Mouse (Mus musculus) kidney, adult 9 months (tissue): ENCODE measurements at regions not wholly inside any gene's neighbourhood (a gene's known extent, or its start where the extent isn't known, plus 50 kb on each side); places are given as distances from the start of the nearest gene placed in this dataset.

Experiments used
- DNase-seq: peaks from one replicate; pipeline ENCODE4 v3.0.0; 2022

DNA sequence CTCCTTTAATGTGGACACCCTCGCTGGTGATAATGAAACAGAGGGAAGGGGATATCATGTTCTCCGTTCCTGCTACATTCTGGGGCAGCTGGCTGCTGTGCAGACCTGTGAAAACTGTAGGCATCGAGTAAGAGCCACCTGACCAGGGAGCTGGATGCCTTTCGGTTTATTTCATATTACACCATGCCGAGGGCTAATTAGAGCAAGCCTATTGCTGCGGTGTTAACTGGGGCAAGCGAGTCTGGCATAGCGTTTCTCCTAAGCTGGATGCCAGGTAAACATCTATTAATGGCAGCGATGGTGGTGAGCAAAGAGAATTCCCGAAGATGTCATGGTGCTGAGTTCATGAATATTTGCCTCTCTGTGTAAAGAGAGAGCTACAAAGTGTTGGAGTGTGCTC lies 215.8 kb upstream of the Auts2 start:
- no peak for DNase-seq

GRCm38 (mm10) chr5:132737966-132738365 lies 194.8 kb upstream of the Auts2 start:
- no peak for DNase-seq

GRCm38 (mm10) chr5:132728689-132729189 lies 185.6 kb upstream of the Auts2 start:
- DNase-seq = no peak

GRCm38 (mm10) chr5:132724467-132724866 lies 181.3 kb upstream of the Auts2 start:
- no peak for DNase-seq

GRCm38 (mm10) chr5:132710301-132710700 lies 167.2 kb upstream of the Auts2 start:
- no peak for DNase-seq

DNA sequence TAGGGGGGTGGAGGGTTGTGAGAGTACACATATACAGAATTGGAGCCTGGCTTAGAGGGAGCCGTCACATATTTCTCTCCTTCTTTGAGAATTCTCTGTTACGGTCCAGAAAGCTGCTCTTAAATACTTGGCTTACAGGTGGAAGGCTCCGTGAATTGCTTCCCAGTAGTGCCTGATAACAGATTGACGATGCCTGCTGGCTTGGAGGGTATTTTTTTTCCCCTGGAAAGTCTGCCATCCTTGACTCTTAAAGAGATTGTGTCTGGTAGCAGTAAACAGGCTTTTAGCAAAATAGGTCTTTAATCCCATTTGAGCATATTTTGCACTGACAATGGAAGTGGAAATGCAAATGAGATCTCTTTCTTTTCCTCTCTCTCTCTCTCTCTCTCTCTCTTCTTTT lies 164.4 kb upstream of the Auts2 start:
- no peak for DNase-seq

GRCm38 (mm10) chr5:132703455-132704100 lies 160.4 kb upstream of the Auts2 start:
- no peak for DNase-seq

GRCm38 (mm10) chr5:132702573-132702972 lies 159.4 kb upstream of the Auts2 start:
- no peak for DNase-seq

- DNase-seq = no peak
These were observed 147.6 kb upstream of the Auts2 start for GRCm38 (mm10) chr5:132690784-132691183.

- DNase-seq = no peak
These were observed 132.1 kb upstream of the Auts2 start for GRCm38 (mm10) chr5:132675261-132675660.

DNA sequence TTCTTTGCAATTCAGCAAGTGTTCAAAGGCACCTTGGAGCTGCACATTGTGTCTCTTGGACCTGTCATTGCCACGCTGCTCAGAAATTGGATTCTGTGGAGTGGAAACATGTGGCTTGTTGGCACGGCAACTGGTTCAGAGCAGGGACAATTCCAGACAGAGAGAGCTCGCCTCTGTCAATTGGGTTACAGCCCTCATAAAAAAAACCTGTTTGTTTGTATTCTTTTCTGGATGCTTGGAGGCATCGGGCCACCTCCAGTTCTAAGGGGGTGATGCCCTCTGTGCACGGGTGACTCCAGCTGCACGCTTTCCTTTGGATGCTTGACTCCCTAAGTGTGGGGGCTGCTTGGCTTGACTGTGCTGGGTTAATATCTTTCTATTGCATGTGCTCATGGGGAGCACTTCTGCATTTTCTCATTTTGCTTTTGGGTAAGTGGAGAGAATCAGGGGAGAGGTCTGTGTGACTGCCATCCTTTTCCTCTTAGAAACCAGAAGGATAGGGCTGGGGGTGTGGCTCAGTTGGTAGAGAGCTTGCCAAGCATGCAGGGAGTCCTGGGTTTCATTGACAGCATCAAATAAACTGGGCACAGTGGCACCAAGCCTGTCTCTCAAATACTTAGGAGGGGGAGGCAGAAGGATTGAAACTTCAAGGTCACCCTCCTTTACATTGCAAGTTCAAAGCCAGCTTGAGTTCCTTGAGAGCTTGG lies 130.6 kb upstream of the Auts2 start:
- no peak for DNase-seq

- DNase-seq = no peak
These were observed 128.4 kb upstream of the Auts2 start for GRCm38 (mm10) chr5:132671496-132671895.

DNA sequence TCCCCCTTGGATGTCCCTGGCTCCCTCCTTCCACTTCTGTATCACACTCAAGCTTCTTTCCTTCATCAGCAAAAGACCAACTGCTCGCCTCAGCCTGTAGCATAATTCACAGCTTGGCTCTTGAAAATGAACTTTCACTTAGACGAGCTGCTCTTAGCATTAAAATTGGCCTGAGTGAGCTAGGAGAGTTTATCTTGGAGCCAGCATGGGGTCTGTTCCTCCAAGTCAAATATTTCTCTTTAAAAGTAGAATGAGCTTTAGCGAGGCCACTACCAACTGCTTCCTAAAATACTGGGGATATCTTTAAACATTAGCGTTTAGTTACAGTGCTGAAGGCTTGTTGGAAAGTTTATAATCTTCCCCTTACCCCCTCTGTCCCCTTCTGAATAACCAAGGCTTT lies 124.2 kb upstream of the Auts2 start:
- DNase-seq = no peak

DNA sequence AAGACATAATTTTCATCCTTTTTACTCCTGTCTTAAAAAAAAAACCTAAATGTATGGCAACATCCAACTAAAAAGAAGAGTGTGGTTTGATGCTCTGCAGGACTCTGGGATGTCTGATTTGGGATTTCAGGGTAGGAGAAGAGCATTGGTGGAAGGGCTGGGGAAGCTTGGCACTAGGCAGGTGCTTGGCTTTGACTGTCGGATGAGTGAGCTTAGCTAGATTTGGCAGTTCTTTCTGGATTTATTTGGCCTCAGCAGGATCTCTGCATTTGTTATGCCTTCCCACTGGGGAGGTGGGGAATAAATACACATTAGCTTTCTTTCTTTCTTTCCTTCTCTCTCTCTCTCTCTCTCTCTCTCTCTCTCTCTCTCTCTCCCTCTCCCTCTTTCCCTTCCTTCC lies 118.1 kb upstream of the Auts2 start:
- DNase-seq = no peak

DNA sequence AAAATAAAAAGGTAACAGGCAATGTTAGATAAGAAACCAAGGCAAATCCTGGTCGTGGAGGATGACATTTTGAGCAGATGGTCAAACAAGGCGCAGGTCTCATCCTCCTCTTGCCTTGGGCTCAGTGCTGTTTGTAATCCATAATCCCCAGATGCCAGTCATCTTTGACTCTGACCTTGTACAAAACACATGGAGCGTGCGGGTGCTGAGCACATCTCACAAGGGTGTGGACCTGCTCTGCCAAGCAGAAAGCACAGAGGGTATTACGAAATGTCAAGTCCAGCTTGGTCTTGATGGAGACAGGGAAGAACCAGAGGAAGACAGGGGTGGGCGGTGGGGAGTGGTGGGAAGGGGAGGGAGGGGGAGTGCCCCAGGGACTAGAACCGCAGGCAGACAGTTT lies 116.9 kb upstream of the Auts2 start:
- DNase-seq = no peak

- DNase-seq = no peak
These were observed 111.2 kb upstream of the Auts2 start for GRCm38 (mm10) chr5:132654382-132654781.

GRCm38 (mm10) chr5:132653694-132654300 lies 110.7 kb upstream of the Auts2 start:
- DNase-seq = peak; percentile 5

DNA sequence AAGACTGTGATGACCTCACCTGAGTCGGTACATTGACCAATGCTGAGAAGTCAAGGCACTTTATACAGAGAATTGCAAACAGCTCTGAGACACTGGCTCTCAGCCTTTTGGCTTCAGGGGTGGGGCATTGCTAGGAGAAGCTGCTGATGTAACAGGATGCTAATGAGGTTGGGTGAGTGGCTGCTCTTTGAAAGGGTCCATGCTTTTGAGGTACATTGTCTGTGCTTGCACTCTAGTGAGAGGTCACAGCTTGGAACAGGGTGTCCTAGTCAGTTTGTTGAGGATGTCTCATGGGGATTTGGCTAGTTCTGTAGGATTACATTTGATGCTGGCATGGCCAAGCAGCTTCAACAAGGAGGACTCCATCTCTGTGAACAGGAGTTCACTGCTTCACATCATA lies 109.1 kb upstream of the Auts2 start:
- DNase-seq = no peak

DNA sequence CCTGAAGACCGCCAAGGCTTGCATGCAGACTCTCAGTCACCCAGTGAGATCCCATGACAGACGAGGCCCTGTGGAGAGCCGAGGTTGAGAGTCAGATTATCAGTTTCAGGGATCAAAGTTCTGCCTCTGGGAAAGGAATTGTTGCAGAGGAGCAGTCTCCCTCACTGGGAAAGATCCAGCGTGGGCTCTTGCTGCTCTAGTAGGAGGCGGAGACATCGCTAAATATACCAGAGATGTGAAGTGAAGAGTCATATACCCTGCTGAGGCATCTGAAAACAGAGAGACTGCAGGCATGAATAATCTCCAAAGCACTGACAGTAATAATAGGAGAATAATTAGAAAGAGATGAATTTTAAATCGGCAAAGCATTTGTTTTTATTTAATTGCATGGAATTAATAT lies 106.6 kb upstream of the Auts2 start:
- no peak for DNase-seq

GRCm38 (mm10) chr5:132648751-132649150 lies 105.6 kb upstream of the Auts2 start:
- no peak for DNase-seq

GRCm38 (mm10) chr5:132644646-132645172 lies 101.6 kb upstream of the Auts2 start:
- no peak for DNase-seq

GRCm38 (mm10) chr5:132643270-132643669 lies 100.1 kb upstream of the Auts2 start:
- no peak for DNase-seq

DNA sequence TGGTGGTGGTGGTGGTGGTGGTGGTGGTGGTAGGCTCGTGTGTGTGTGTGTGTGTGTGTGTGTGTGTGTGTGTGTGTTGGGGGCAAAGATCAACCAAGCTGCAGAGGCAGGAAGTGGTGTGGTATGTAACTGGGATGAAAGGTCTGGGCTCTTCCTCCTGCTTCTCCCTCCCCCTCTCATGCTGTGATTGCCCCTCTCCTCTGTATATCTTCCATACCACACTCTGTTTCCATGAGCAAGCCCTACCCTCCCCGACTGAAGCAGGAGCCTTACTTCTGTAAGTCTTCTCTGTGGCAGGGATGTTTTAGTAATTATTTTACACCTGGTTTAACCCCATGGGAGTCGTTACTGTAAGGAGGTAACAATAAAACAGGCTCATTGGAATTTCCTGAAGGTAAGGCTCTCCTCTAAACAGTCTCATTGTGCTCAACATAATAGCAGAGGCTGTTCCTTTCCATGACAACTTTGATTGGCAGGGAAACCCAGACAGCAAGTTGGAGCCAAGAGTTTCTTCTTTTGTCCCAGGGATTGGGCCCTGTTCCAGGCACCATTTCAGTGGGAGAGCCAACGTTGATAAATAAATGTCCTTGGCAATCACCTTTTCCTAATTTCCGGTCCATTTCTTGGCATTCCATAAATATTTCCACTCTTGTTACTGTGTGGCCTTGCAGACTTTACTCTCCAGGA lies 90.2 kb upstream of the Auts2 start:
- DNase-seq = no peak
